Mouse (Mus musculus) embryonic facial prominence, embryonic 11.5 days (tissue): ENCODE measurements at regions not wholly inside any gene's neighbourhood (a gene's known extent, or its start where the extent isn't known, plus 50 kb on each side); places are given as distances from the start of the nearest gene placed in this dataset.
A peak's percentile ranks its signal among the peaks of the same experiment; 100 is the strongest.

Experiments used
- ATAC-seq: fragments of 200-750 bp; cut with Nextera tagmentation; replicated peaks from 2 replicates; pipeline ENCODE4 v1.8.0; 2017; ENCODE audit warnings: low read depth; ENCODE audit not compliant: insufficient number of reproducible peaks, low FRiP score, low TSS enrichment
- DNase-seq: peaks from one replicate; pipeline ENCODE4 v3.0.0-alpha.2; 2015; ENCODE audit warnings: low spot score
- H3K27ac ChIP-seq: fragments of 300-500 bp; sonication (generic); replicated peaks from 2 replicates; pipeline ENCODE4 v1.5.1; 2014; ENCODE audit warnings: mild to moderate bottlenecking, low read depth, low read length, control low read depth
- H3K27me3 ChIP-seq: fragments of 300-500 bp; sonication (generic); 2 replicates; pipeline ENCODE4 v1.6.1; 2014; ENCODE audit warnings: mild to moderate bottlenecking, low read length, moderate library complexity, mixed read lengths; ENCODE audit not compliant: control insufficient read depth, insufficient read depth
- H3K36me3 ChIP-seq: fragments of 300-500 bp; sonication (generic); replicated peaks from 2 replicates; pipeline ENCODE4 v1.6.1; 2014; ENCODE audit warnings: low read depth, mild to moderate bottlenecking, low read length, moderate library complexity, mixed read lengths; ENCODE audit not compliant: control insufficient read depth, insufficient read depth
- H3K4me1 ChIP-seq: fragments of 300-500 bp; sonication (generic); 2 replicates; pipeline ENCODE4 v1.6.1; 2014; ENCODE audit warnings: low read length, mixed read lengths; ENCODE audit not compliant: control insufficient read depth, insufficient read depth
- H3K4me2 ChIP-seq: fragments of 300-500 bp; sonication (generic); 2 replicates; pipeline ENCODE4 v1.6.1; 2014; ENCODE audit warnings: low read depth, mild to moderate bottlenecking, control low read depth, low read length, moderate library complexity
- H3K4me3 ChIP-seq: fragments of 300-500 bp; sonication (generic); 2 replicates; pipeline ENCODE4 v1.5.1; 2014; ENCODE audit warnings: low read depth, low read length, control low read depth
- H3K9ac ChIP-seq: fragments of 300-500 bp; sonication (generic); replicated peaks from 2 replicates; pipeline ENCODE4 v1.6.1; 2014; ENCODE audit warnings: mild to moderate bottlenecking, control low read depth, low read length
- H3K9me3 ChIP-seq: fragments of 300-500 bp; sonication (generic); replicated peaks from 2 replicates; pipeline ENCODE4 v1.6.1; 2016; ENCODE audit warnings: mild to moderate bottlenecking, low read length, inconsistent platforms, mixed read lengths; ENCODE audit not compliant: control insufficient read depth
- WGBS: fragments of 180-500 bp; shearing (Covaris S2); extraction: QIAGEN DNeasy Blood & Tissue Kit; methylation state at CpG from one replicate; pipeline ENCODE4 v1.1.7; 2014; 5-methylcytosine and 5-hydroxymethylcytosine counted together

DNA sequence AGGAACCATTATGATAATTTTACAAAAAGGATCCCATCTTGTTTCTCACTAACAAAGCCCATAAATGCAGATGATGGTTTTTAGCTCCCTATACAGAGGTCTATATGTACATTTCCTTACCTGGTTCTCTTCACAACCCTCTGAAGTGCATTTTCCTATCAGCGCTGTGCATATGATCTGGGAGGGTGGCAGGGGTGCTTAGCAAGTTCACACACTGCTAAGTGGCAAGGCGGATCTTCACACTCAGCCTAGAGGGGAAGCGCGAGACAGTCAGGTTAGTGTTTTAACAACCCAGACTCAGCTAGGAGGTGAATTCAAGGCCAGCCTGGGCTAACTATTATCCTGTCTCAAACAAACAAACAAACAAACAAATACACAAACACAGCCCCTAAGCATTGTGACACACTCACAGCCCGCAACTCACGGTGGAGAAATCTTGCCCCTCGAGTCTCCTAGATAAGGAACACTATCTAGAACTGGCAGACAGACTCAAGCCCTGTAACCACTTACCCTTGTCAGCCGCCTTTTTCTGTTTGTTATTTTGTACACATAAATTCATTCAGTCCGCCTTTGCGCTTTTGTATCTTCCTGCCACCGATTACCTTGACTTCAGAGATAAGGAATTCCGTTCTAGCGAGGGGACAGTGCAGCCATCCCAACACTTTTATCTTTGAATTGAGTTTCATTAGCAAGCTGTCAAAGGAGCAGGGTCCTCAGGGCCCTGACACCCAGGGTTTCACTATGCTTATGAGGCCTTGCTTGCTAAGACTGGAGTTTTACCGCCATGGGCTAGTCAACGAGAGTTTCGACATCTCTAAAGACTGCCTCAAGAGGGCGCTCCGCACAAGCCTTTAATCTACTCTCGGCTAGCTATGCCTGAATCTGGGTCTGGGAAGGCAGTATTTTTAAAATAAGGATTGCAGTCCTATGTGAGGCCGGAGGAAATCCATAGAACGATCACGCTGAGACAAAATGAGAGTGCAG lies 53.0 kb upstream of the Tiam2 start:
- Histone ChIP-seq H3K27ac (no peak overlapping the region), H3K4me1 (peaks cover 3% of the 10 kb centered on the region; the same call in 1 of the 2 replicates), H3K36me3 (no peaks in the 10 kb centered on the region), H3K4me2 (no peak overlapping the region), H3K27me3 (no peaks in the 10 kb centered on the region), H3K9ac (no peak overlapping the region), H3K4me3 (no peak overlapping the region), H3K9me3 (no peaks in the 10 kb centered on the region)
- DNase-seq, result peak; percentile 94
- peak; percentile 57; the same call in 1 of the 2 replicates for ATAC-seq
- WGBS, result 48% methylated on average over 22 of the region's 22 CpGs

DNA sequence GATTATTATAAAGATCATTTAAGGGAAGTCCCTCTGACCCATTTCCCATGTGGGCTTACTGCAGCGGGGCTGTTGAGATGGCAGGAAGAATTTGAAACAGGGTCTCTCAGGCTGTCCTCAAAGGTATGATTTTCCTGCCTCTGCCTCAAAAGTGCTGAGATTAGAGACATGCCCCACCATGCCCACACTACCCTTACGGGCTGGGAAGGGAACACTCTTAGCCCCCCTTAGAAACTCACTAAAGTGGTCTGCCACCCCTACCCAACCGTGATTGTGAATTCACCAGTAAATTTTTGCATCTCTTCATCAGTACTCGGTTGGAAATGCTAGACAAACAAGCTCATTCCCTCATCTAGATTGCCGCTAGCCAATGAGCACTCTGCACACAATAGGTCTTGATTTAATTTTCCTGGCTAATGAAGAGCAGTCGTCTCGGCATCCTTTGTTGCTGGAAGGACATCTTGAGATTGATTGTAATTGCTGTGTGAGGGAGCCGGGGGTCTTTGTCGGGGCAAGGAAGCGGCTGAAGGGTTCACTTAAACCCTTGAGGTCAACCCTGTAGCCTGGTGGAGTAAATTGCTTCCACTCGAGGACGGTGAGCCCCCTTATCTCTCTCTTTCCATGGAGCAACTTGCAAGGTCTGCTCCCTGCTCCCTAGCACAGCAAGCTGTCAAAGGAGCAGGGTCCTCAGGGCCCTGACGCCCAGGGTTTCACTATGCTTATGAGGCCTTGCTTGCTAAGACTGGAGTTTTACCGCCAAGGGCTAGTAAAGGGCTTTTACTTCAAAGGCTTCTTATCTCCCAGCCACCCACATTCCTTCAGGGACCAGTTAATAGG lies 51.7 kb upstream of the Tiam2 start:
- Histone ChIP-seq H3K27ac (0 out of 2 replicates have a peak overlapping the region, but pooled peaks have one; percentile 29), H3K4me1 (peaks cover 3% of the 10 kb centered on the region; the same call in 1 of the 2 replicates), H3K27me3 (no peaks in the 10 kb centered on the region), H3K4me3 (no peak overlapping the region), H3K9ac (no peak overlapping the region), H3K36me3 (no peaks in the 10 kb centered on the region), H3K4me2 (no peak overlapping the region), H3K9me3 (no peaks in the 10 kb centered on the region)
- WGBS, result 5% methylated on average over 14 of the region's 14 CpGs
- ATAC-seq (peak; percentile 19), DNase-seq (peak; percentile 65)
